8 mouse cellular contexts compared by ENCODE assay signal in the genomic region with DNA sequence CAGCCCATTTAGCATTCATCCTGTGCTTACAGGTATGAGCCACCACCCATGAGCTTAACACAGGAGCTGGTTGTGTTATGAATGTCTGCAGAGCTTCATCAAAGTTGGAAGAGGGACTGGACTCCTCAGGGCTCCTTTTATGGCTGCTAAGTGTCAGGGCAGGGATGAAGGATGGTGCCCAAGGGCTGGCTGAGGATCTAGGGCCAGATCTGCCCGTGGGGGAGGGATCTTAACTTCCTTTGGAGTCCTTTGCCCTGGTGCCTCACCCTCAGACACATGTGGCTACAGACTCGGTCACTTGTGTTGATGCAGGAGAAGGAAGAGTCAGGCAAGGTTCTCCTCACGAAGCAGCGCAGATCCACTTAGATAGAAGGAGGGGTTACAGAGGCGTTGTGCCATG. TPM values are rescaled to one million over a fixed set of nuclear protein-coding genes. Genes with fewer than 3 reads are reported as not detected.
DNase-seq lines count a peak whose midpoint lies in the region; ATAC-seq and TF ChIP-seq lines count a peak whose summit lies in the region.

No protein-coding gene starts in this region.

- H3K27ac ChIP-seq in intestine, embryonic 14.5 days (ENCODE audit: low read depth) = peak overlapping the region; percentile 84
- no peak overlapping the region for H3K27ac ChIP-seq in intestine, postnatal 0 days (ENCODE audit: low read depth, low read length)
- H3K27ac ChIP-seq in heart, embryonic 16.5 days (ENCODE audit: low read length) = peak overlapping the region; percentile 97
- peak overlapping the region; percentile 92 for H3K27ac ChIP-seq in midbrain, embryonic 16.5 days (ENCODE audit: low read length)

- H3K4me3 ChIP-seq in intestine, embryonic 14.5 days (ENCODE audit: low read depth, low read length) = no peak overlapping the region
- no peak overlapping the region for H3K4me3 ChIP-seq in intestine, postnatal 0 days (ENCODE audit: low read depth, low read length)
- H3K4me3 ChIP-seq in heart, embryonic 16.5 days (ENCODE audit: low read length) = no peak overlapping the region
- H3K4me3 ChIP-seq in midbrain, embryonic 16.5 days (ENCODE audit: low read depth, low read length) = no peak overlapping the region

- no peak for TF ChIP-seq CTCF in intestine, postnatal 0 days (IDR thresholded peaks at IDR 0.05; ENCODE audit: low read depth)

- H3K36me3 ChIP-seq in intestine, embryonic 14.5 days (ENCODE audit: control insufficient read depth, insufficient read depth, low read length) = no peaks in the 10 kb centered on the region
- no peaks in the 10 kb centered on the region for H3K36me3 ChIP-seq in intestine, postnatal 0 days (ENCODE audit: control insufficient read depth, insufficient read depth)
- no peaks in the 10 kb centered on the region for H3K36me3 ChIP-seq in heart, embryonic 16.5 days (ENCODE audit: control insufficient read depth, insufficient read depth)
- H3K36me3 ChIP-seq in midbrain, embryonic 16.5 days (ENCODE audit: control insufficient read depth, insufficient read depth, low read length) = no peaks in the 10 kb centered on the region

- H3K4me1 ChIP-seq in intestine, embryonic 14.5 days (replicated peaks; ENCODE audit: control insufficient read depth, insufficient read depth, low read length) = peaks cover 69% of the 10 kb centered on the region
- H3K4me1 ChIP-seq in intestine, postnatal 0 days (replicated peaks; ENCODE audit: control insufficient read depth, insufficient read depth, low read length) = peaks cover 4% of the 10 kb centered on the region; the same call in 1 of the 2 replicates
- H3K4me1 ChIP-seq in heart, embryonic 16.5 days (ENCODE audit: control insufficient read depth, insufficient read depth, low read length) = peaks cover 68% of the 10 kb centered on the region
- peaks cover 44% of the 10 kb centered on the region for H3K4me1 ChIP-seq in midbrain, embryonic 16.5 days (ENCODE audit: control insufficient read depth, insufficient read depth, low read length)

- H3K27me3 ChIP-seq in intestine, embryonic 14.5 days (replicated peaks; ENCODE audit: control insufficient read depth, insufficient read depth, low read length) = no peaks in the 10 kb centered on the region
- no peaks in the 10 kb centered on the region for H3K27me3 ChIP-seq in intestine, postnatal 0 days (replicated peaks; ENCODE audit: control insufficient read depth, insufficient read depth, low read length)
- H3K27me3 ChIP-seq in heart, embryonic 16.5 days (ENCODE audit: control insufficient read depth, insufficient read depth, low read length) = no peaks in the 10 kb centered on the region
- no peaks in the 10 kb centered on the region for H3K27me3 ChIP-seq in midbrain, embryonic 16.5 days (ENCODE audit: control insufficient read depth, insufficient read depth, low read depth, low read length)

- H3K9ac ChIP-seq in intestine, embryonic 14.5 days (ENCODE audit: low read length) = no peak overlapping the region
- no peak overlapping the region for H3K9ac ChIP-seq in intestine, postnatal 0 days (ENCODE audit: low read depth, low read length)
- peak overlapping the region; percentile 43 for H3K9ac ChIP-seq in heart, embryonic 16.5 days (ENCODE audit: low read length)
- H3K9ac ChIP-seq in midbrain, embryonic 16.5 days (ENCODE audit: low read depth, low read length) = no peak overlapping the region

- DNase-seq in adrenal gland, adult (ENCODE audit: inconsistent age in 2 of 2, low spot score in 1 of 2) = peak; percentile 51 to 66
- no peak for DNase-seq in adrenal gland, adult 8-10 months
- no peak for DNase-seq in intestine, embryonic 14.5 days (ENCODE audit: low spot score)
- no peak for DNase-seq in urinary bladder, adult 18-20 months (ENCODE audit: low spot score in 2 of 2)
- DNase-seq in spleen, adult 12 weeks (ENCODE audit: low spot score) = no peak

- WGBS in intestine, embryonic 14.5 days = 37% methylated on average over 5 of the region's 5 CpGs
- WGBS in intestine, postnatal 0 days = 55% methylated on average over 5 of the region's 5 CpGs
- 69% methylated on average over 5 of the region's 5 CpGs for WGBS in heart, embryonic 16.5 days
- 41% methylated on average over 5 of the region's 5 CpGs for whole genome bisulfite sequencing in midbrain, embryonic 16.5 days

- H3K9me3 ChIP-seq in intestine, embryonic 14.5 days (ENCODE audit: control insufficient read depth, low read length) = no peaks in the 10 kb centered on the region
- no peaks in the 10 kb centered on the region for H3K9me3 ChIP-seq in intestine, postnatal 0 days (ENCODE audit: control insufficient read depth)
- no peaks in the 10 kb centered on the region for H3K9me3 ChIP-seq in heart, embryonic 16.5 days (replicated peaks; ENCODE audit: control insufficient read depth, low read length)
- no peaks in the 10 kb centered on the region for H3K9me3 ChIP-seq in midbrain, embryonic 16.5 days (replicated peaks; ENCODE audit: control insufficient read depth, low read length, poor library complexity, severe bottlenecking)

- peak overlapping the region; percentile 68 for H3K4me2 ChIP-seq in intestine, embryonic 14.5 days (ENCODE audit: low read length)
- no peak overlapping the region for H3K4me2 ChIP-seq in intestine, postnatal 0 days (replicated peaks; ENCODE audit: low read depth)
- peak overlapping the region; percentile 77 for H3K4me2 ChIP-seq in heart, embryonic 16.5 days (ENCODE audit: low read depth, low read length)
- no peak overlapping the region for H3K4me2 ChIP-seq in midbrain, embryonic 16.5 days (ENCODE audit: low read length)

- ATAC-seq in intestine, embryonic 14.5 days (replicated peaks; ENCODE audit: low FRiP score, low TSS enrichment, low read depth) = no peak
- ATAC-seq in intestine, postnatal 0 days = no peak
- no peak for ATAC-seq in heart, embryonic 16.5 days (replicated peaks; ENCODE audit: extremely low read depth, insufficient read depth, low FRiP score)
- ATAC-seq in midbrain, embryonic 16.5 days = no peak

RNA-seq across cellular contexts. Expression of a gene that starts 43.9 kb away (rescaled TPM):
- 100 to 1,000 TPM; 140 to 223 (median 182) TPM for total RNA-seq in adrenal gland, adult 8-10 months (2022)
- polyA plus RNA-seq in intestine, embryonic 14.5 days (2014; fragmentation: Nextera tagmentation; extraction: Ambion mirVana) = 60.8 and 65.2 TPM in 2 replicates
- 54.1 and 59.1 TPM in 2 replicates for polyA plus RNA-seq in intestine, postnatal 0 days (2015; fragmentation: Nextera tagmentation; extraction: Ambion mirVana)
- 97.6 and 105 TPM in 2 replicates for polyA plus RNA-seq in heart, embryonic 16.5 days (2015; fragmentation: Nextera tagmentation; extraction: Ambion mirVana)
- 65.4 and 66.9 TPM in 2 replicates for polyA plus RNA-seq in midbrain, embryonic 16.5 days (2015; fragmentation: Nextera tagmentation; extraction: Ambion mirVana)

Comparison
In these comparisons a context has a peak if more than half of its experiments do, and no peak if none do; other contexts are left out.
1. DNase-seq: peak in adrenal gland, adult (2 of 2); none in adrenal gland, adult 8-10 months (single experiment), intestine, embryonic 14.5 days (single experiment), urinary bladder, adult 18-20 months (0 of 2) and spleen, adult 12 weeks (single experiment).
2. H3K4me2 ChIP-seq: peak in intestine, embryonic 14.5 days (single experiment) and heart, embryonic 16.5 days (single experiment); none in intestine, postnatal 0 days (single experiment) and midbrain, embryonic 16.5 days (single experiment).